Mouse (Mus musculus): ENCODE data around the gene Zfp148.

DNA sequence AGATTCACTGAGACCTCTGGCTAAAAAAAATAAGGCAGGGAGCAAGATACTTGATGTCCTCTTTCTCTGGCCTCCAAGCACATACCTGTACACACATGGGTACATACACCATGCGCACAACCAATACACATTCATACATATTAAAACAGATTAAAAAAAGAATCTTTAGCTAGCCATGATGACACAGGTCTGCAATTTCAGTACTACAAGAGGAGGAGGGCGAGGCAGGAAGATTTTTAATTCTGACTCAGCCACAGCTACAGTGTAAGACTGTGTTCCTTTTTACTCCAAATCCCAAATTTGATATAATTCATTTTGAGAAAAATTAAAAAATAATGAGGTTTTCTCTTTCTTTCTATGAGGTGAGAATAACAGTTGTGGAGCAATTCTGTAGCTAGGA is 6.8 kb downstream of the Zfp148 start:
- TF ChIP-seq CTCF (IDR thresholded peaks at IDR 0.05): no peak
- TF ChIP-seq POLR2A (IDR thresholded peaks at IDR 0.05; ENCODE audit: insufficient read depth, low read depth, low read length): no peak
